Mouse (Mus musculus): ENCODE data around the gene Fgd6.

The Fgd6 gene

GRCm38 (mm10) chr10:94174652-94175051, 138.9 kb downstream of the Fgd6 start:
- DNase-seq (ENCODE audit: low read depth, low spot score) = no peak

GRCm38 (mm10) chr10:94183199-94183598, 147.4 kb downstream of the Fgd6 start:
- no peak for DNase-seq (ENCODE audit: low read depth, low spot score)

Data from WW6 (cell line).